Mouse (Mus musculus) CH12.LX (cell line): Measurements from ENCODE around the gene Flt3l. TPM values are rescaled to one million over a fixed set of nuclear protein-coding genes. Genes with fewer than 3 reads are reported as not detected.
"Not testable (repeated sequence)": the region's sequence is repeated elsewhere in the genome, so short reads cannot be mapped to it uniquely, and the experiment has no call there.

ENCODE experiments used
- DNase-seq: peaks from one replicate; pipeline ENCODE4 v3.0.0-alpha.2; 2013; ENCODE audit errors: extremely low read depth
- H3K27ac ChIP-seq: 2 replicates; pipeline ENCODE4 v1.5.1; 2012; ENCODE audit warnings: low read depth, mild to moderate bottlenecking, control low read depth, moderate library complexity; ENCODE audit not compliant: insufficient read depth
- H3K27me3 ChIP-seq: replicated peaks from 2 replicates; pipeline ENCODE3; 2012; ENCODE audit warnings: inconsistent platforms
- H3K36me3 ChIP-seq, 2 experiments: replicated peaks in 1 of 2; 2 replicates each; pipeline versions ENCODE3 to v1.6.1; 2012; ENCODE audit warnings: inconsistent platforms in 1 of 2, low read length in 1 of 2, mild to moderate bottlenecking in 1 of 2, mixed read lengths in 1 of 2, moderate library complexity in 1 of 2; ENCODE audit not compliant: control insufficient read depth in 1 of 2, insufficient read depth in 1 of 2
- H3K4me1 ChIP-seq, 2 experiments: 2 replicates each; pipeline ENCODE4 v1.6.1; 2012; ENCODE audit warnings: inconsistent platforms in 1 of 2, moderate library complexity in 1 of 2; ENCODE audit not compliant: insufficient read depth in 2 of 2, control insufficient read depth in 1 of 2
- H3K4me2 ChIP-seq: 2 replicates; pipeline ENCODE4 v1.6.1; 2012; ENCODE audit warnings: low read depth, mild to moderate bottlenecking, control low read depth; ENCODE audit not compliant: poor library complexity, insufficient read depth, severe bottlenecking
- H3K4me3 ChIP-seq, 3 experiments: fragments of 150-350 bp in 1 of 3; sonication (generic) in 1 of 3; replicated peaks in 1 of 3; 2 replicates each; pipeline versions ENCODE3 to v1.5.1; 2011 to 2012; ENCODE audit warnings: low read depth in 2 of 3, low read length in 2 of 3, mild to moderate bottlenecking in 2 of 3, moderate library complexity in 2 of 3, control low read depth in 1 of 3, improper control_type of control experiment in 1 of 3, inconsistent platforms in 1 of 3, mixed read lengths in 1 of 3; ENCODE audit not compliant: poor library complexity in 1 of 3
- H3K79me2 ChIP-seq: replicated peaks from 2 replicates; pipeline ENCODE4 v1.6.1; 2012; ENCODE audit warnings: mild to moderate bottlenecking, moderate library complexity; ENCODE audit not compliant: control insufficient read depth, poor library complexity, insufficient read depth, severe bottlenecking; ENCODE audit errors: extremely low read depth
- H3K9ac ChIP-seq: 2 replicates; pipeline ENCODE4 v1.6.1; 2012; ENCODE audit warnings: low read depth, mild to moderate bottlenecking, control low read depth, moderate library complexity; ENCODE audit not compliant: insufficient read depth
- H3K9me3 ChIP-seq: replicated peaks from 2 replicates; pipeline ENCODE3; 2012; ENCODE audit warnings: low read length, inconsistent platforms, mixed read lengths
- CHD2 ChIP-seq: IDR thresholded peaks from 2 replicates; pipeline ENCODE4 v1.6.1; 2011; ENCODE audit warnings: low read length, improper control_type of control experiment
- E2F4 ChIP-seq: IDR thresholded peaks from 2 replicates; pipeline ENCODE4 v1.6.1; 2011; ENCODE audit warnings: low read depth, low read length, improper control_type of control experiment; ENCODE audit not compliant: insufficient replicate concordance
- IRF4 ChIP-seq: IDR thresholded peaks from 2 replicates; pipeline ENCODE4 v1.6.1; 2014; ENCODE audit warnings: low read depth, mild to moderate bottlenecking, inconsistent platforms, low read length, improper control_type of control experiment
- JUND ChIP-seq: conservative IDR thresholded peaks from 2 replicates; pipeline ENCODE4 v1.6.1; 2011; ENCODE audit warnings: low read depth, low read length, improper control_type of control experiment
- KAT2A ChIP-seq: IDR thresholded peaks from 2 replicates; pipeline ENCODE4 v1.6.1; 2012; ENCODE audit warnings: low read length, improper control_type of control experiment, inconsistent platforms; ENCODE audit not compliant: insufficient replicate concordance
- MAX ChIP-seq: IDR thresholded peaks from 2 replicates; pipeline ENCODE4 v1.6.1; 2011; ENCODE audit warnings: low read length, improper control_type of control experiment
- MAZ ChIP-seq: IDR thresholded peaks from 2 replicates; pipeline ENCODE4 v1.6.1; 2012; ENCODE audit warnings: low read depth, mild to moderate bottlenecking, inconsistent platforms, low read length, improper control_type of control experiment, moderate library complexity
- MEF2A ChIP-seq: IDR thresholded peaks from 2 replicates; pipeline ENCODE4 v1.6.1; 2014; ENCODE audit warnings: low read depth, mild to moderate bottlenecking, inconsistent platforms, low read length, improper control_type of control experiment, borderline replicate concordance
- PAX5 ChIP-seq: IDR thresholded peaks from 2 replicates; pipeline ENCODE4 v1.6.1; 2012; ENCODE audit warnings: low read length, inconsistent platforms, mixed read lengths
- RCOR1 ChIP-seq: conservative IDR thresholded peaks from 2 replicates; pipeline ENCODE4 v1.6.1; 2012; ENCODE audit warnings: low read depth, mild to moderate bottlenecking, inconsistent platforms, low read length, improper control_type of control experiment
- ZKSCAN1 ChIP-seq: IDR thresholded peaks from 2 replicates; pipeline ENCODE4 v1.6.1; 2012; ENCODE audit warnings: low read depth, inconsistent platforms, low read length, improper control_type of control experiment, borderline replicate concordance
- ZMIZ1 ChIP-seq: IDR thresholded peaks from 2 replicates; pipeline ENCODE4 v1.6.1; 2012; ENCODE audit warnings: low read depth, mild to moderate bottlenecking, inconsistent platforms, low read length, improper control_type of control experiment
- ZNF384 ChIP-seq: IDR thresholded peaks from 2 replicates; pipeline ENCODE4 v1.6.1; 2012; ENCODE audit warnings: low read depth, low read length, improper control_type of control experiment, inconsistent platforms
- dilution Hi-C: fragments of 300-500 bp; cut with MboI; formaldehyde crosslinking; loops from 2 replicates; pipeline ENCODE4 v1.14.3; 2020; ENCODE audit warnings: low sequenced_read_pairs; ENCODE audit not compliant: extremely low pct_unique_long_range_greater_than_20kb, extremely low pct_ligation_motif_present
- in situ Hi-C: fragments of 300-500 bp; cut with MboI; formaldehyde crosslinking; loops from 3 replicates; pipeline ENCODE4 v1.14.3; 2019; ENCODE audit warnings: low sequenced_read_pairs, low pct_ligation_motif_present, low pct_unique_long_range_greater_than_20kb, mixed read lengths
- polyA plus RNA-seq: library from polyadenylated mRNA; unstranded; fragments of >175 nt; gene quantifications from 2 replicates; pipeline ENCODE4 v1.2.1, GENCODE M21; 2012; ENCODE audit warnings: low read depth; ENCODE audit not compliant: insufficient read length
- total RNA-seq, 2 experiments: library from RNA; depleted of rRNA; stranded (reverse); fragments of 300-350 nt in 1 of 2; fragments of >200 nt in 1 of 2; gene quantifications; 2 replicates each; pipeline ENCODE4 v1.2.3; 2012 to 2014

Gene Flt3l
- total and polyA plus RNA-seq, 3 experiments: 4.6 to 14.9 (median 4.9) TPM

DNA sequence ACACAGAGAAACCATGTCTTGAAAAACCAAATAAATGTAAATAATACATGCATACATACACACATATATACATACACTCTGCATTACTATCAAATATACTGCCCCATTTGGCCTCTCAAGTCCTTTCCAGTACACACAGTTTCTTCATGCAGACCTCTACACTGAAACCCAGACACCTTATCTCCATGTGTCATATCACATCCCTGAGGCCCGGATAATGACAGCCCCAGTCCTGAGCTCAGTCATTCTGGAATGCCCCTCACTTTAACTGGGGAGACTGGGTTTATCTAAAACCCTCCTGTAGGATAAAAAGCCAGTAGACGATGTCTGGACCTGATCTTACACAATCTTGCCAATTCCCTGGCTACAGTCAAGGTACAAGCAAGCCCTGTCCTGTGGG is 22.8 kb downstream of the Flt3l start:
- H3K4me3 ChIP-seq: no peak overlapping the region
- DNase-seq: no peak
- H3K4me1 ChIP-seq: peaks cover 0 to 10% of the 10 kb centered on the region in 2 experiments; a peak in 2 of 4 replicates
- H3K27ac ChIP-seq: no peak overlapping the region
- peaks cover 0 to 10% of the 10 kb centered on the region in 2 experiments for H3K36me3 ChIP-seq
- no peak overlapping the region for H3K9ac ChIP-seq
- no peaks in the 10 kb centered on the region for H3K79me2 ChIP-seq
- in situ Hi-C loops: no loop called here
- no peak overlapping the region for H3K4me2 ChIP-seq
- H3K27me3 ChIP-seq: no peaks in the 10 kb centered on the region
- H3K9me3 ChIP-seq: no peaks in the 10 kb centered on the region
- no peak for TF ChIP-seq MAX
- dilution Hi-C loops: no loop called here

DNA sequence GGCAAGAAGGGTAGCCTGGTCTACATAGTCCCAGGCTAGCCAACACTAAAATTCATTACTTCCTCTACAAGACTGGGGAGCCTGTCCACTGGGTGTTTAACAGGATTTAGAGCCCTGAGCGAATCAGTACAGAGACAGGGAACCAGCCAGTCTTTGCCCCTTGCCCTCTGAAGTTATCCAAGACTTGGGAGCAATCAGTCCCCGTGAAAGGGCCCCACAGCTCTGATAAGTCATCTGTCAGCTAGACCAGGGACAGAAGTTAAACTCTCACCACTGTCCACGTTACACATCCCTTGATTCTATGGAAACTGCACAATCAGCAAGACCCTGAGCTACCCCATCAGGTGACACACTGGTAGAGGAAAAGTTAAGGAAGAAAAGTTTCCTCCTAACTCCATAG is 23.7 kb downstream of the Flt3l start:
- TF ChIP-seq E2F4 (no peak), MEF2A (no peak), IRF4 (no peak), MAX (no peak), KAT2A (no peak), RCOR1 (no peak), PAX5 (no peak), ZMIZ1 (no peak), ZNF384 (no peak), ZKSCAN1 (no peak)
- Histone ChIP-seq H3K9me3 (no peaks in the 10 kb centered on the region), H3K27ac (no peak overlapping the region), H3K27me3 (no peaks in the 10 kb centered on the region), H3K36me3 (peaks cover 0 to under 1% of the 10 kb centered on the region in 2 experiments), H3K4me2 (no peak overlapping the region), H3K9ac (no peak overlapping the region), H3K4me1 (peaks cover 0 to 1% of the 10 kb centered on the region in 2 experiments; a peak in 2 of 4 replicates), H3K4me3 (no peak overlapping the region), H3K79me2 (no peaks in the 10 kb centered on the region)
- no peak for DNase-seq
- dilution Hi-C loops (no loop called here), in situ Hi-C loops (no loop called here)

- no peak overlapping the region for H3K4me3 ChIP-seq
- no peaks in the 10 kb centered on the region for H3K27me3 ChIP-seq
- no peak overlapping the region for H3K9ac ChIP-seq
- dilution Hi-C loops (no loop called here), in situ Hi-C loops (no loop called here)
- H3K4me2 ChIP-seq: no peak overlapping the region
- H3K9me3 ChIP-seq: no peaks in the 10 kb centered on the region
- H3K79me2 ChIP-seq: no peaks in the 10 kb centered on the region
- DNase-seq: no peak
- no peaks in the 10 kb centered on the region for H3K36me3 ChIP-seq
- H3K4me1 ChIP-seq: no peaks in the 10 kb centered on the region
- no peak for TF ChIP-seq JUND
- no peak for TF ChIP-seq MAZ
- TF ChIP-seq CHD2: no peak
- H3K27ac ChIP-seq: no peak overlapping the region
Measured at GRCm38 (mm10) chr7:45111940-45112339, 24.3 kb downstream of the Flt3l start.

- dilution Hi-C loops, H3K27ac ChIP-seq, H3K4me3 ChIP-seq, H3K4me2 ChIP-seq, DNase-seq, H3K27me3 ChIP-seq, H3K4me1 ChIP-seq, in situ Hi-C loops, H3K79me2 ChIP-seq, H3K9ac ChIP-seq, H3K36me3 ChIP-seq, H3K9me3 ChIP-seq: not testable (repeated sequence)
Measured at GRCm38 (mm10) chr7:45110089-45110488, 26.1 kb downstream of the Flt3l start.
